Mouse (Mus musculus) adrenal gland, postnatal 36 days (tissue): ENCODE measurements around the gene Rps27. TPM values are rescaled to one million over a fixed set of nuclear protein-coding genes. Genes with fewer than 3 reads are reported as not detected.

Source experiments
- DNase-seq, 2 experiments: peaks; one replicate each; pipeline ENCODE4 v3.0.0; 2021; ENCODE audit warnings: mixed read lengths in 1 of 2
- total RNA-seq, 2 experiments: library from RNA; stranded (reverse); gene quantifications; 2 replicates each; pipeline ENCODE4 v1.2.3; 2021

Gene Rps27
- total RNA-seq, 2 experiments from 2014 or later = 1,883 to 1,933 TPM

DNA sequence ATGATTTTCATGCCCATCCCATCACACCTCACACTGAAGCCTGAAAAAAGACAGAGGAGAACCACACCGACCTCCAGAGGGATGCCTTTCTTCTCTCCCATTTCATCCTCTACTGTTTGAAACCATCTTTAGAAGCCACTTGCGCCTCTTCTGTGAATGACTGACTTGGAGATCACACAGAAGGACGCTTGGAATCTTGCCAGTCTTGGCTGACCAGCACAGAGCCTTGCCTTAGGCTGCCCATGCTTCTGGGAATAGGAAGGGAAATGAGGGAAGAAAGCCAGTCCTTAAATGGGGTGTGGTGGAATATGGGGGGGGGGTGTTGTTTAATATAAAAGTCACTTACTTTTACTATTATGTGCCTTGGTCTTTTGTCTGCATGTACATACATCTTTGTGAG, 29.9 kb downstream of the Rps27 start:
- DNase-seq = peak; percentile 32 to 54

DNA sequence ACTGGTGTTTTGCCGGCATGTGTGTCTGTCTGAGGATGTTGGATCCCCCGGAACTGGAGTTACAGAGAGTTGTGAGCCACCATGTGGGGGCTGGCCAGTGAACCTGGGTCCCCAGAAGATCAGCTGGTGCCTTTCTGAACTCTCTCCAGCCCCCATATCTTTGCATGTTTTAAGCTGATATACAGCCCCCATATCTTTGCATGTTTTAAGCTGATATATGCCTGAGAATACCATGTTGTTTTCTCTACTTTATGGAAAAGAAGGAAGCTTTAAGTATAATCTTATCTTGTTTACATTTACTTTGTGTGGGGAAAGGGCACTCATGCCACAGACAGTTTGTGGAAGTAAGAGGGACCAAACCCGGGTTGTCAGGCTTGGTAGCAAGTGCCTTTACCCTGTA, 33.9 kb downstream of the Rps27 start:
- DNase-seq = no peak

Other genes starting within 250 kb of the Rps27 start
- gene Hax1, start 214.9 kb downstream of the Rps27 start, total RNA-seq = 100 to 1,000 TPM; 159 to 161 TPM
- 10 to 100 TPM; 81.6 to 85.9 TPM for gene 4933434E20Rik, start 162.0 kb downstream of the Rps27 start, total RNA-seq
- 100 to 1,000 TPM; 146 to 159 TPM for gene Ubap2l, start 161.0 kb downstream of the Rps27 start, total RNA-seq
- gene Tpm3, start 141.0 kb downstream of the Rps27 start, total RNA-seq = 100 to 1,000 TPM; 183 to 215 TPM
- under 1 TPM; 0.66 TPM for gene Nup210l, start 109.5 kb downstream of the Rps27 start, total RNA-seq
- gene Rab13, start within 50 bp of the Rps27 start, total RNA-seq = 10 to 100 TPM; 24.6 to 39.0 TPM
- gene Jtb, start 17.9 kb upstream of the Rps27 start, total RNA-seq = 10 to 100 TPM; 63.2 to 70.8 TPM
- gene Creb3l4, start 29.9 kb upstream of the Rps27 start, total RNA-seq = under 1 TPM; 0.20 to 0.66 TPM
- 100 to 1,000 TPM; 127 to 142 TPM for gene Slc39a1, start 34.5 kb upstream of the Rps27 start, total RNA-seq
- gene Crtc2, start 40.5 kb upstream of the Rps27 start, total RNA-seq = 10 to 100 TPM; 37.4 to 43.2 TPM
- 1 to 10 TPM; 6.2 to 7.3 TPM for gene Dennd4b, start 51.5 kb upstream of the Rps27 start, total RNA-seq
- 10 to 100 TPM; 62.2 to 66.2 TPM for gene Gatad2b, start 79.5 kb upstream of the Rps27 start, total RNA-seq
- 100 to 1,000 TPM; 132 to 156 TPM for gene Slc27a3, start 176.3 kb upstream of the Rps27 start, total RNA-seq
- gene Ints3, start 220.0 kb upstream of the Rps27 start, total RNA-seq = 10 to 100 TPM; 79.4 to 89.6 TPM